Mouse (Mus musculus): ENCODE measurements around the gene Gm20388. TPM values are rescaled to one million over a fixed set of nuclear protein-coding genes. Genes with fewer than 3 reads are reported as not detected.

The Gm20388 gene
- polyA plus RNA-seq, 1 experiment, result 10.6 TPM

DNA sequence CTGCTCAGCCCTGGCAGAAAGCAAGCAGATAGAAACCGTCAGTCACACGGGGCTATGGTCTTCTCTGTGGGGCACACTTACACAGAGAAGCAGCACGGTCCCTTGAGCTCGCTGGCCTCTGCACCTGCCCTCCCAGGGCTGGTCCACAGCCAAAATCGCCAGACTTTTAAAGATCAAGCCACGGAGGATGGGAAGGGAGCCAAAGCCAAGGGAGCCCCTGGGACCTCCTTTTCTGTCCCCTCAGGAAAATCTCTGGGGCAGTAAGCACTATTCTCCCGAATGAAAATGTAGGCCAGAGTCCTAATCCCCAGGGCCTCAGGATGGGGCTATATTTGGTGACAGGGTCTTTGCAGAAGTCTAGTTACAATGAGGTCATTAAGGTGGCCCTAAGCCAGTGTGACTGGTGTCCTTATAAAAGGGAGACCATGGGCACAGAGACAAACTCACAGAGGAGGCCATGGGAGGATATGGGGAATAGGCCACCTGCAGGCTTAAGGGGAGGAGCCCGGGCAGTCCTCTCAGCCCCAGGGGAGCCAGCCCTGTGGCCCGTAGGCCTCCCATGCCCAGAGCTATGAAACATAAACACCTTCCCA is 4374.4 kb downstream of the Gm20388 start:
- Histone ChIP-seq H3K4me3 (replicated peaks; ENCODE audit: control insufficient read depth, low read depth, low read length) (no peak overlapping the region), H3K27ac (ENCODE audit: control insufficient read depth, insufficient read depth, low read depth, low read length, poor library complexity) (no peak overlapping the region), H3K4me1 (ENCODE audit: control insufficient read depth, insufficient read depth, low read length) (peaks cover 3% of the 10 kb centered on the region)
- 47% methylated on average over 9 of the region's 9 CpGs for WGBS
- no peak for TF ChIP-seq POLR2A (IDR thresholded peaks at IDR 0.05; ENCODE audit: borderline replicate concordance, control insufficient read depth, low read depth, low read length)
- TF ChIP-seq CTCF (IDR thresholded peaks at IDR 0.05; ENCODE audit: control insufficient read depth, insufficient read depth, low read length), result no peak

DNA sequence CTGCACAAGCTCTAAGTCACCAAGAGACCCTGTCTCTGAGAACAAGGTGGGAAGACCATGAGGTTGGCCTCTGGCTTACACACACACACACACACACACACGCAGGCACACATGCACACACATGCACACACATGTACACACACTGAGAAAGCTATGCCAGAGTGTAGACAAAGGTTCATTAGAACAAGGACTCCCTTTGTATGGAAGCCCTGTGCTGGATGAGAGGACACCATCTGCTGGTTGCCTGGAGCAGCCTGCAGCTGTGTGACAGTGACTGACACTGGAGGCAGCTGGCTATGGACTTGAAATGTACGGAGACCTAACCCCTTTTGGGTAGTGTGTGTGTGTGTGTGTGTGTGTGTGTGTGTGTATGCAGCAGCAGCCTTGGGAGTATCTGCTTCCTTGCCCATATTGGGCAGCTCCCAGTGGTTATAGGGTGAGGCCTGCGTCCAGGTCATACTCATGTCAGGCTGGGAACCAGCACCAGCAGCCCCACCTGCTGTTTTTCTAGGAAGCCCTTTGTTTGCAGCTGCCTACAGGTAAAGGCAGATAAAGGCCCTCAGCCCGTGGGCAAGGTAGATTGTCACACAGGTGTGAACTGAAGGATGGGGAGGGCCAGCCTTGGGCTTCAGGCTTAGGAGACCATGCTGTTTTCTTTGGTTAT is 4376.0 kb downstream of the Gm20388 start:
- H3K27ac ChIP-seq (ENCODE audit: control insufficient read depth, insufficient read depth, low read depth, low read length, poor library complexity), result no peak overlapping the region
- H3K4me1 ChIP-seq (ENCODE audit: control insufficient read depth, insufficient read depth, low read length), result peaks cover 3% of the 10 kb centered on the region
- 59% methylated on average over 4 of the region's 4 CpGs for whole genome bisulfite sequencing

DNA sequence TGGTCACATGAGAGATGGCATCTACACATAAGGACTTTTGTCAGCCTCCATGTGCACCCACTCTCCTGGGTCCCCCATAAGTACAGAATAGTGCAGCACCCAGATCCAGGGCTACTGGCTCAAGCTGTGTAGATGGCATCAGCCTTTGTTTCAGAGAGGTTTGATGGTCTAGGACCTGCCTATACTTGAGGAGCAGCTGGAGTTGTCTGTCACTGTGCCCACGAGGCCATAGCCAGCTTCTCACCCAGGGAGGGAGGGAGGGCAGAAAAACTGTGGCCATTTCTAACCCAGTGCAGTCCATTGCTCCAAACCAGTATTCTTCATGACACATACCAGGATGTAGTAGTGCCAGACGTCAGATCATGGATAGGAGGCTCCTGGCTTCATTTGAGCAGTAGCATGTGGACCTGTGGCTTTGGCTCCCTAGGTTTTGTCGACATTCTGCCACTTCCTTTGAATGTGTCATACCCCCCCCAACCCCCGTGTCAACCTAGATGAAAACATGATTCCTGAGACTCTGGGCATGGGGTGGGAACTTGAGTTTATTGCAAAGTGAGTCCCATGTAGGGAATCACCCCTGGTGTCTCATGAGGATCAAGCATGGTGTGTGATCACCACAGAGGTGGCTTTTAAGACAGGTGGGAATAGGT is 4377.7 kb downstream of the Gm20388 start:
- H3K4me1 ChIP-seq (ENCODE audit: control insufficient read depth, insufficient read depth, low read length), result no peaks in the 10 kb centered on the region; the same call in 1 of the 2 replicates
- 30% methylated on average over 4 of the region's 4 CpGs for WGBS
- H3K4me3 ChIP-seq (replicated peaks; ENCODE audit: control insufficient read depth, low read depth, low read length), result no peak overlapping the region
- no peak overlapping the region for H3K27ac ChIP-seq (ENCODE audit: control insufficient read depth, insufficient read depth, low read depth, low read length, poor library complexity)
- TF ChIP-seq CTCF (IDR thresholded peaks at IDR 0.05; ENCODE audit: control insufficient read depth, insufficient read depth, low read length) (no peak), POLR2A (IDR thresholded peaks at IDR 0.05; ENCODE audit: borderline replicate concordance, control insufficient read depth, low read depth, low read length) (no peak)

More for the DNA sequence above, 4376.0 kb downstream of the Gm20388 start:
- TF ChIP-seq CTCF (IDR thresholded peaks at IDR 0.05; ENCODE audit: control insufficient read depth, insufficient read depth, low read length) (no peak), POLR2A (IDR thresholded peaks at IDR 0.05; ENCODE audit: borderline replicate concordance, control insufficient read depth, low read depth, low read length) (no peak)
- H3K4me3 ChIP-seq (replicated peaks; ENCODE audit: control insufficient read depth, low read depth, low read length), result no peak overlapping the region

DNA sequence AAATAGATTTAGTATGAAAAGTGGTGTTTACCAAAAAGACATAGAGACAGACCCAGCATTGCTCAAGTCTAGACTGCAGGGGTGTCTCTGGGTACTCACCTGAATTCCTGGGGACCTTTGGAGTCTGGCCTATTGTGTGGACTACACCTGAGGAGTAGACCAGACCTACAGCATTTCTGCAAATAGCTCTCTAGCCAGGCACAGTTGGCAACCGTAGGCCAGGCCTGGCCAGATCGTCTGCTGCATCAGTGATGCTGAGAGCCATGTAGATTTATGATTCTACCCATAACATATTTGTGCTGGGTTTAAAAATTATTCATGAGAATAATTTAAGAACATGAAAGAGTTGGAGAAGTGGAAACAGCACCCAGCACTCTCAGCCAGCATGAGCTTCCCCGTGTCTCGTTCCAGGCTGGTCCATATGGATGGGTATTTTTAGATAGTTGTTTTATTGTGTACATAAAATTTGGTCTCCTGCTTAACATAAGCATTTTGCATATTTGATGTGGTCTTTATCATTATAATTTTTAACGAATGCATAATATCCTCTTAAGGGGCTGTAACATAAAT is 4378.9 kb downstream of the Gm20388 start:
- no peaks in the 10 kb centered on the region; the same call in 1 of the 2 replicates for H3K4me1 ChIP-seq (ENCODE audit: control insufficient read depth, insufficient read depth, low read length)
- 81% methylated on average over 5 of the region's 5 CpGs for WGBS
- no peak overlapping the region for H3K27ac ChIP-seq (ENCODE audit: control insufficient read depth, insufficient read depth, low read depth, low read length, poor library complexity)
- TF ChIP-seq POLR2A (IDR thresholded peaks at IDR 0.05; ENCODE audit: borderline replicate concordance, control insufficient read depth, low read depth, low read length), result no peak
- no peak for TF ChIP-seq CTCF (IDR thresholded peaks at IDR 0.05; ENCODE audit: control insufficient read depth, insufficient read depth, low read length)
- H3K4me3 ChIP-seq (replicated peaks; ENCODE audit: control insufficient read depth, low read depth, low read length), result no peak overlapping the region

DNA sequence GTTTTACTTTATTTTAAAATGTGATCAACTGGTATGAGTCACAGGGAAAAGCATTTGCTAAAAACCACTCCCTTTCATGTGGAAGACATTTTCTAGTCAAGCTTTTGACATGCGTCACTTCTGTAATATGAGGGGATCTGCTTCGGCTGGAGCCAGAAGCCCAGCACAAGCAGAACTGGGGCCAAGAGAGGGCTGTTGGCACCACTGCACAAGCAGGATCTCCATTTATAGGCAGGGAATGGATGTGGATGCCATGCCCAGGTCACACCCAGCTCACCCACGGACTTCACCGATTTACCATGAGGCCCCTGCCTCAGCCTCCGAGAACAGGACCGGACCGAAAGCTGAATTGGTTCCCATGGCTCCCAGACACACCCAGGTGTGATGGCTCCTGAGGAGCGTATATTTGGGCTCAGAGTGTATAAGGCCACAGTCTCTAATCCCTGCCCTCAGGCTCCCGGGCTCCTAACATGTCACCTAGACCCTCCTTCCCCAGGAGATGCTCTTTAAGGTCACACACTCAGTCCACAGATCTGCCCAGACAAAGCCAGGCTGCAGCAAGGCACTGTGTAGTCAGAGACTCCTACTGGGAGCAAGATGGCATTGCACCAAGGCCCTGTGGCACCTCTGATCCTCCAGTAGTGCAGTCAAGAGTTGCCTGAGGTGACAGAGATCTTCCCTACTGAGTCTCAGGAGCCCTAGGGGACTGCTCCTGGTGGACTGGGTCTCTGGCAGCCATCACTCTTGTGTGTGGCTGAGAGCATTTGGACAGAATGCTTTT is 4380.5 kb downstream of the Gm20388 start:
- no peak for TF ChIP-seq POLR2A (IDR thresholded peaks at IDR 0.05; ENCODE audit: borderline replicate concordance, control insufficient read depth, low read depth, low read length)
- TF ChIP-seq CTCF (IDR thresholded peaks at IDR 0.05; ENCODE audit: control insufficient read depth, insufficient read depth, low read length), result peak; percentile 40; the same call in 1 of the 2 replicates
- 86% methylated on average over 9 of the region's 9 CpGs for WGBS
- no peaks in the 10 kb centered on the region; the same call in 1 of the 2 replicates for H3K4me1 ChIP-seq (ENCODE audit: control insufficient read depth, insufficient read depth, low read length)

DNA sequence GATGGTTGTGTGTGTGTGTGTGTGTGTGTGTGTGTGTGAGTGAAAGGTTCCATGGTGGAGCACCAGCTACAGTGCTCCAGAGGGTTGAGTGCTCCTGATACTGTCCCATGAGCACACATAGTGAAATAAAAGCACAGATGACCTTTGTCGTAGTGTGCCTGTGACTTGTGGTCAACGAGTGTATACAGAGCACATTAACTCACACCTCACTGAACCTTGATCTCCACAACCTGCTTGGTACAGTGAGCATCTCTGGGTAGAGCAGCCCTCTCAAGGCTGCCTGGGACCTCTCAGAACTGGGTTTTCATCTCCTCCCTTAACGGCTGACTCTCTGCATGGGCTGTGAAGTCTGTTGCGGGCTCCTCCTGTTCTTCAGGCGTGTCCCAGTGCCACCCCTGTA is 4381.1 kb downstream of the Gm20388 start:
- Histone ChIP-seq H3K27ac (ENCODE audit: control insufficient read depth, insufficient read depth, low read depth, low read length, poor library complexity) (no peak overlapping the region), H3K4me3 (replicated peaks; ENCODE audit: control insufficient read depth, low read depth, low read length) (no peak overlapping the region), H3K4me1 (ENCODE audit: control insufficient read depth, insufficient read depth, low read length) (no peaks in the 10 kb centered on the region; the same call in 1 of the 2 replicates)
- 81% methylated on average over 5 of the region's 5 CpGs for WGBS
- TF ChIP-seq POLR2A (IDR thresholded peaks at IDR 0.05; ENCODE audit: borderline replicate concordance, control insufficient read depth, low read depth, low read length) (no peak), CTCF (IDR thresholded peaks at IDR 0.05; ENCODE audit: control insufficient read depth, insufficient read depth, low read length) (no peak)

More for the DNA sequence above, 4380.5 kb downstream of the Gm20388 start:
- no peak overlapping the region for H3K4me3 ChIP-seq (replicated peaks; ENCODE audit: control insufficient read depth, low read depth, low read length)
- no peak overlapping the region for H3K27ac ChIP-seq (ENCODE audit: control insufficient read depth, insufficient read depth, low read depth, low read length, poor library complexity)

DNA sequence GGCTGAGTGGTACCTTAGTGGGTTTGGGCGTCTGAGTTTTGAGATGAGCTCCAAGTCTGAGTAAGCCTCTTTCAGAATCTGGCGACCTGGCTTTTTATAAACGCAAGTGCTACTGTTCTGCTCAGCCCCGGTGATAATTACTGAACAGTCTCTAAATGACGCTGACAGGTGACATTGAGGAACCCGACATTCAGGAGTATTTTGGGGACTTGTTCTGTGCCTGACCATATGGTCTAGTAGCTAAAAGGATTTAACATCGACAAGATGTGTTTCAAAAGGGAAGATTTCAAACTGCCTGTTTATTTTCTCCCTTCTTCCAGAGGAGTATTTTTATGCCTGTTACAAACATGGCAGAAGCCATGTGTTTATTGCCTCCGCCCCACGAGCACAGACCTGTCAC is 4382.3 kb downstream of the Gm20388 start:
- TF ChIP-seq POLR2A (IDR thresholded peaks at IDR 0.05; ENCODE audit: borderline replicate concordance, control insufficient read depth, low read depth, low read length), result no peak
- TF ChIP-seq CTCF (IDR thresholded peaks at IDR 0.05; ENCODE audit: control insufficient read depth, insufficient read depth, low read length), result no peak
- H3K4me3 ChIP-seq (replicated peaks; ENCODE audit: control insufficient read depth, low read depth, low read length), result no peak overlapping the region
- H3K27ac ChIP-seq (ENCODE audit: control insufficient read depth, insufficient read depth, low read depth, low read length, poor library complexity), result no peak overlapping the region
- no peaks in the 10 kb centered on the region; the same call in 1 of the 2 replicates for H3K4me1 ChIP-seq (ENCODE audit: control insufficient read depth, insufficient read depth, low read length)
- 61% methylated on average over 9 of the region's 9 CpGs for WGBS

Measured in bone marrow, adult 2 months (tissue).